Mouse (Mus musculus) embryonic fibroblast, embryonic 13.5 days (primary cell): ENCODE results near the gene Cars2.

Source experiments
- CTCF ChIP-seq: IDR thresholded peaks from 2 replicates; pipeline ENCODE4 v1.5.1; 2011; ENCODE audit warnings: mild to moderate bottlenecking, control low read depth, low read length, moderate library complexity, borderline replicate concordance; ENCODE audit not compliant: insufficient read depth
- POLR2A ChIP-seq: IDR thresholded peaks from 2 replicates; pipeline ENCODE4 v1.6.1; 2011; ENCODE audit warnings: low read depth, mild to moderate bottlenecking, control low read depth, low read length, moderate library complexity

DNA sequence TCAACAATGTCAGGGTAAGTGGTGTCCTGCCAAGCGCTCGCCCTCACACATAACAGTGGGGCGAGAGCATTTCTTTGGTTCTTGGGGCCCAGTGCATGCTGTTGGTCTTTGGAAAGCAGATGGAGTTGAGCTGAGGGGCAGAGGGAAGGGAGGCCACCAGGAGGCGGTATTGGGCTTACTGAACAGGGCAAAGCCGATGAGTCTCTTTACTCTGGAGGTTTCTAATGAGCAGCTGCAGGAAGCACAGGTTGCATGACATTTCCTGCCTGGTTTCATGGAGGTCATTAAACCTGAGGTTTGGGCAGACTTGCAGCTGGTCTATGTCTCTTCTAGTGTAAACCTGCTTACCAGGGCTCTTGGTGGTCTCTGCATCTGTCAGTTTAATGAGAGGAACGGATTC, 43.8 kb downstream of the Cars2 start:
- no peak for TF ChIP-seq POLR2A
- peak; percentile 55; the same call in 1 of the 2 replicates for TF ChIP-seq CTCF
